Mouse (Mus musculus): ENCODE measurements at regions not wholly inside any gene's neighbourhood (a gene's known extent, or its start where the extent isn't known, plus 50 kb on each side); places are given as distances from the start of the nearest gene placed in this dataset.

DNA sequence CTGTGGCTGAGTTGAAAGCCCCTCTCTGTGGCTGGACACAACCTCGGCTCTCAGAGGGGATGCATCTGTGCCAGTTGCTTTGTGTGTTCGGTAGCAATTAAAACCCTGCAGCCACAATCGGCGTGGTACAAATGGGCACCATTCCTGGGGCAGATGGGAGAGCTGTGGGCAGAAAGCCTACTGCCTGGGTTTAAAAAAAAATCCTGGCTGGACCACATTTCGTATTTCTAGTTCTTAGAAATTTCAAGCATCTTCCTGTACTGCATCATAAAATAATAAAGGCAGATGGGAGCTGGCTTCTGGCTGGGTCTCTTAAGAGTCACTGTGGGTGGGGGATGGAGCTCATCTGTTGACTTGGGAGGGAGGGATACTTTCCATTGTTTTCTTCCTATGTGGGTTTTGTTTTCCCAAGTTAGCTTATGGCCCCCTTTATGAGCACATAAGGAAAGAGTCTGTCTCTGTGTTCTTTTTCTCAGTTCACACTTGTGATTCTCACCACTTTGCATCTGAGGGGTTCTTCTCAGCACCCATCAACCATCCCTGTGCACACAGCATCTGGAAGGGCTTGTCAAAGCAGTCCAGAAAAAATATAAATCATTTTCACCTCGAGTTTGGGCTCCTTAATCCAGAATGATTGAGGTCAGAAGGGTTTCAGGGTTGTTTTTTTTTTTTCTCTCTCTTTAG lies 80.5 kb upstream of the Pum3 start:
- H3K4me1 ChIP-seq (replicated peaks), result no peaks in the 10 kb centered on the region
- no peak overlapping the region for H3K9ac ChIP-seq
- 50% methylated on average over 6 of the region's 6 CpGs for WGBS (ENCODE audit: insufficient replicate concordance)
- no peak overlapping the region for H3K27ac ChIP-seq (replicated peaks)
- no peaks in the 10 kb centered on the region for H3K27me3 ChIP-seq
- H3K4me2 ChIP-seq, result no peak overlapping the region
- H3K4me3 ChIP-seq (replicated peaks), result no peak overlapping the region
- no peaks in the 10 kb centered on the region for H3K9me3 ChIP-seq (replicated peaks)
- no peak for ATAC-seq (ENCODE audit: insufficient read depth)
- no peaks in the 10 kb centered on the region for H3K36me3 ChIP-seq (replicated peaks)

DNA sequence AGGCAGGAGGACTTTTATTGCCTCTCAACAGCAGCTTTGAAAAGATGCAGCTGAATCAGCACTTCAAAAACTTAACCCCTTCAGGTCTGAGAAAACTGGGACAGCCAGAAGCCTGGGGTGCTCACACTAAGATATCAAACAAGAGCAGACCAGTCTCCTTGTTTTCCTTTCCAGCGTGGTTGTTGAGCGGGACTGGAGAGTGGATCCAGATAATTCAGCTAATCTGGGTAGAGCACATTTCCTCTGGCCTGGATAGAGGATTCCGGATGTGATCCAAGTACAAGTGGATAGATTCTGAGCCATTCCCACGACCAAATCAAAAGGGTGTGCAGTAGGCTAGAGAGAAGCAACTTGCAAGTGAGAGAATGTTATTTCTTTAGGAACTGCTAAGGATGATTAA lies 68.7 kb upstream of the Pum3 start:
- H3K36me3 ChIP-seq (replicated peaks), result no peaks in the 10 kb centered on the region
- 52% methylated on average over 4 of the region's 4 CpGs for WGBS (ENCODE audit: insufficient replicate concordance)
- no peak overlapping the region for H3K4me2 ChIP-seq
- no peak overlapping the region for H3K27ac ChIP-seq (replicated peaks)
- H3K9me3 ChIP-seq (replicated peaks), result no peaks in the 10 kb centered on the region
- no peaks in the 10 kb centered on the region for H3K4me1 ChIP-seq (replicated peaks)
- H3K4me3 ChIP-seq (replicated peaks), result no peak overlapping the region
- no peak overlapping the region for H3K9ac ChIP-seq
- ATAC-seq (ENCODE audit: insufficient read depth), result no peak
- H3K27me3 ChIP-seq, result no peaks in the 10 kb centered on the region

DNA sequence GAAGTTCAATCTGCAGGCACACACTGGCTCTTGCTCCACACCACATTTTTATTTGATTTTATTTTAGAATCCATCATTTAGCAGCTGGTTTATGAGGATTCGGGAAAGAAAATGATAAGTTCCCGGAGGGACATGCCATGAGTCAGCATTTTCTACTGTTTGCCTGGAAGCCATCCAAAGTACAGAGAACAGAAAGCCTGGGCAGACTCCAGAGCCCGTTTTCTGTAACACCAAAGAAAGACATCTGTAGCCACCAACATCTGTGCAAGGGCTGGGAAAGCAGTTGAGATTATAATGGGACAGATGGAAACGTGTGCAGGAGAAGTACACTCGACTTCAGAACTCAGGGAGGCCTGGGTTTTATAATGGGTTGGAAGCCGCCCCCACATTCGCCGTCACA lies 62.8 kb upstream of the Pum3 start:
- no peak overlapping the region for H3K9ac ChIP-seq
- no peaks in the 10 kb centered on the region for H3K9me3 ChIP-seq (replicated peaks)
- WGBS (ENCODE audit: insufficient replicate concordance), result 71% methylated on average over 8 of the region's 8 CpGs
- H3K4me1 ChIP-seq (replicated peaks), result no peaks in the 10 kb centered on the region
- H3K27me3 ChIP-seq, result no peaks in the 10 kb centered on the region
- H3K4me3 ChIP-seq (replicated peaks), result no peak overlapping the region
- no peak for ATAC-seq (ENCODE audit: insufficient read depth)
- no peak overlapping the region for H3K4me2 ChIP-seq
- no peak overlapping the region for H3K27ac ChIP-seq (replicated peaks)
- no peaks in the 10 kb centered on the region for H3K36me3 ChIP-seq (replicated peaks)

DNA sequence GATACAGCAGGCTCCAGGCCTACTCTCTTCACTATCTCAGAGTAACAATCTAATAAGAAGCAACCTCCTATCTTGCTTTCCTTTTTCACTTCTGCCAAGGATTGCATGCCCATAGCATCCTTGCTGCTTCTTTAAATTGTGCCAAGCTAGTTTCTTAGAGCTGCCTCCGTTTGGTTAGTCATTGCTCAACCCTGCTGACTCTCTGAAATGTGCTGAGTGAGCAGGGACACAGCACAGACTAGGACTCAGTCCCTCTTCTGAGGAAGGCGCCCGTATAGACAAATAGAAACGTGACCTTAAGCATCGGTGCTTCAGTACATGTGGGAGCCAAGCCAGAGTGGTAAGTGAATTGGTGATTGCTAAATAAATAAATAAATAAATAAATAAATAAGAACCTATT lies 62.2 kb upstream of the Pum3 start:
- H3K4me1 ChIP-seq (replicated peaks), result no peaks in the 10 kb centered on the region
- H3K27me3 ChIP-seq, result no peaks in the 10 kb centered on the region
- no peak overlapping the region for H3K4me3 ChIP-seq (replicated peaks)
- no peaks in the 10 kb centered on the region for H3K9me3 ChIP-seq (replicated peaks)
- no peaks in the 10 kb centered on the region for H3K36me3 ChIP-seq (replicated peaks)
- no peak overlapping the region for H3K27ac ChIP-seq (replicated peaks)
- no peak for ATAC-seq (ENCODE audit: insufficient read depth)
- H3K4me2 ChIP-seq, result no peak overlapping the region
- 59% methylated on average over 5 of the region's 5 CpGs for WGBS (ENCODE audit: insufficient replicate concordance)
- H3K9ac ChIP-seq, result no peak overlapping the region

DNA sequence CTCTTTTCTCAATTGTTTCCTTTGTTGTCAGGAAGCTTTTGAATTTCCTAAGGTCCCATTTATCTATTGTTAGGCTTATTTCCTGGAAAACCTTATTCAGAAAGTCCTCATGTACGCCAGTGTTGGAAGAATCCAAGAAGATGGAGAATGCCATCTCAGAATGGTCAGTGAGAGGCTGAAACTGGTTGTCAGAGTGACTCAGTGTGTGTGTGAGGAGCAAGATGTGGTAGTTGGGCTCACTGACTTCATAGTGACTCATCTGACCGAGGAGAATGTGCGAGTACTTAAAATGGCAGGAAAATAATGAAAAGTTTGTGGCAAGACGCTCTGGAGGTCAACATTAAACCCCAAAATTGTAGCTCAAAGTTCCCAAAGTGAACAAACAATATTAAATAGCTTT lies 59.4 kb upstream of the Pum3 start:
- Histone ChIP-seq H3K27me3 (no peaks in the 10 kb centered on the region), H3K4me2 (no peak overlapping the region), H3K9ac (no peak overlapping the region), H3K27ac (replicated peaks) (no peak overlapping the region), H3K9me3 (replicated peaks) (no peaks in the 10 kb centered on the region), H3K4me3 (replicated peaks) (no peak overlapping the region), H3K4me1 (replicated peaks) (no peaks in the 10 kb centered on the region), H3K36me3 (replicated peaks) (no peaks in the 10 kb centered on the region)
- ATAC-seq (ENCODE audit: insufficient read depth), result no peak
- WGBS (ENCODE audit: insufficient replicate concordance), result 59% methylated on average over 4 of the region's 4 CpGs

Measured in liver, embryonic 15.5 days (tissue).